Mouse (Mus musculus) layer of hippocampus, adult 18-20 months (tissue): ENCODE measurements around the gene Plscr2. TPM values are rescaled to one million over a fixed set of nuclear protein-coding genes. Genes with fewer than 3 reads are reported as not detected.
"Not testable (repeated sequence)": the region's sequence is repeated elsewhere in the genome, so short reads cannot be mapped to it uniquely, and the experiment has no call there.

ENCODE experiments used
- DNase-seq, 2 experiments: peaks; one replicate each; pipeline ENCODE4 v3.0.0; 2022; ENCODE audit warnings: low spot score in 2 of 2
- total RNA-seq, 2 experiments: library from RNA; stranded (reverse); gene quantifications; 2 replicates each; pipeline ENCODE4 v1.2.3; 2021

Gene Plscr2
- total RNA-seq, 2 experiments from 2014 or later = 2.2 to 2.6 TPM

GRCm38 (mm10) chr9:92273271-92273670 lies 2.1 kb upstream of the Plscr2 start:
- DNase-seq = no peak

GRCm38 (mm10) chr9:92273956-92274762 lies 1.2 kb upstream of the Plscr2 start:
- DNase-seq = no peak

GRCm38 (mm10) chr9:92276360-92276759 lies 958 bp downstream of the Plscr2 start:
- DNase-seq = no peak

GRCm38 (mm10) chr9:92280048-92280447 lies 4.6 kb downstream of the Plscr2 start:
- DNase-seq = no peak

GRCm38 (mm10) chr9:92282563-92283171 lies 7.3 kb downstream of the Plscr2 start:
- no peak for DNase-seq

GRCm38 (mm10) chr9:92289675-92290074 lies 14.3 kb downstream of the Plscr2 start:
- DNase-seq = no peak

- no peak for DNase-seq
Observed at GRCm38 (mm10) chr9:92292169-92292568, 16.8 kb downstream of the Plscr2 start.

GRCm38 (mm10) chr9:92292922-92293321 lies 17.5 kb downstream of the Plscr2 start:
- no peak for DNase-seq

GRCm38 (mm10) chr9:92293560-92294548 lies 18.5 kb downstream of the Plscr2 start:
- no peak for DNase-seq

- DNase-seq = no peak
Observed at GRCm38 (mm10) chr9:92298288-92298687, 22.9 kb downstream of the Plscr2 start.

GRCm38 (mm10) chr9:92301213-92301612 lies 25.8 kb downstream of the Plscr2 start:
- DNase-seq = no peak

GRCm38 (mm10) chr9:92305075-92305474 lies 29.7 kb downstream of the Plscr2 start:
- DNase-seq = no peak

GRCm38 (mm10) chr9:92305620-92306220 lies 30.3 kb downstream of the Plscr2 start:
- DNase-seq = no peak

GRCm38 (mm10) chr9:92309077-92309476 lies 33.7 kb downstream of the Plscr2 start, which contains the start of gene 1700057G04Rik:
Gene 1700057G04Rik (plus strand): TSS chr9:92309377.
- DNase-seq = no peak

- no peak for DNase-seq
Observed at GRCm38 (mm10) chr9:92316791-92317190, 41.4 kb downstream of the Plscr2 start.

GRCm38 (mm10) chr9:92325936-92326335 lies 50.5 kb downstream of the Plscr2 start:
- not testable (repeated sequence) for DNase-seq

GRCm38 (mm10) chr9:92326813-92327212 lies 51.4 kb downstream of the Plscr2 start:
- no peak for DNase-seq

- DNase-seq = no peak
Observed at GRCm38 (mm10) chr9:92331383-92331782, 56.0 kb downstream of the Plscr2 start.

- no peak for DNase-seq
Observed at GRCm38 (mm10) chr9:92334845-92335244, 59.4 kb downstream of the Plscr2 start.

- DNase-seq = no peak
Observed at GRCm38 (mm10) chr9:92335277-92335818, 59.9 kb downstream of the Plscr2 start.

- DNase-seq = no peak
Observed at GRCm38 (mm10) chr9:92337063-92337462, 61.7 kb downstream of the Plscr2 start.
